Mouse (Mus musculus): ENCODE data around the gene Lrrc10.
"Not testable (repeated sequence)": the region's sequence is repeated elsewhere in the genome, so short reads cannot be mapped to it uniquely, and the experiment has no call there.

GRCm38 (mm10) chr10:117025776-117026175 is 19.4 kb upstream of the Lrrc10 start:
- TF ChIP-seq CTCF, EP300 (IDR thresholded peaks at IDR 0.05; ENCODE audit: low read depth): not testable (repeated sequence)

Measured in liver, postnatal 0 days (tissue).